Mouse (Mus musculus): ENCODE results near the gene Pipox.

Pipox gene

DNA sequence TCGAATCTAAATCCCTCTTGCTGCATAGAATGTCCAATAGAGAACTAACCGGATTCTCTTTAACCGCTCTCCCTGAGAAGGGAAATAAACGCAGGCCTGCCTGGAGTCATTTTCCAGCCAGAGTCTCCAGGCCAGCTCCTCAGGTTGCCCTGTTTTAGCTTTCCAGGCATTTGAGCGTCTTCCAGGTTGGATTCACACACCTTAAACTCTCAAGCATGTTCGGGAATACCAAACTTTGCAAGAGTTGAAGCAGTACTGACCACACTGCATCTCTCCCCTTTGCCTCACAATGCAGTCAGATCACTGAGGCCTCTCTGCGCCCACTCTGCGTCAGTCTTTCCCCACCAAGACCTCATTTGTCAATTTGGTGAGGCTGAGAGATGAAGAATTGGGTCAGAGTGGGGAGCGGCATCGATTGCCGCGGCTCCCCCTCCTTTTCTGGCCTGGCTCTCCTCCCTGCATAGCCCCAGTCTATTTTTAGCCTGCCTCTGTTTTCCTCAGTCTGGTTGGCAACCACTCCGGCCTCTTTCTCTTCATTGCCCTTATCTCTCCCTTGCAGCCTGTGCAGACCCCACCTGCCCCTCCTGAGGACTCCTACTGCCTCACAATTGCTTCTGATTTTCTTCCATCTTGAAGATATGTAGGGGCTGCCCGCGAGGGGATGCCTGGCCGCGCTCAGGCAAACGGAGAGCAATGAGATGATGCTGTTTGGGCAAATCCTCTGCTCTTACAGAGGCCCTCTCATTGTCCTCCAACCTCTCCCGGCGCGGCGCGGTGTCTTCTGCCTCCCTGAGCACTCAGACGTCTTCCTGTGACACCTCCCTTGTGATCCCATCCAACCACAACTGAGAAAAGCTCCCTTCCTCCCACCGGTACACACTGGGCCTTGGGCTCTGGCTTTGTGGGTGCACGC lies 17.8 kb downstream of the Pipox start:
- no peak for DNase-seq (ENCODE audit: low spot score)

DNA sequence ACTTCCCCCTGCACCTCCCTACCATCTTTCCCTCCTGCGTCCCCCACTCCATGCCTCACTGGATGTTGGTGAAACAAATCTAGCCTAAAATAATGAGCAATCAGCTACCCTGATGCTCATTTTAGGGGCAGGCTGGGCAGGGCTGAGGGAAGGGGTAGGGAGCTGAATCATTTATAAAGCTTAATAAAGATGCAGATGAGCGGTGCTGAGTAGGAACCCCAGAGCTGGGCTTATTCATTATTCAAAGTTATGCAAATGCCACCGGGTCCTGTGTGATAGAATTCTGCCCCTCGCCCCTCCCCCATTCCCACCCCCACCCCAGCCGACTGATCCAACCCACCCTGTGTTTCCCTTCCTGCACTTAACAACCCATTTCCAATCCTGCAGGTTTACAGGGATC lies 18.6 kb downstream of the Pipox start:
- DNase-seq (ENCODE audit: low spot score), result no peak

DNA sequence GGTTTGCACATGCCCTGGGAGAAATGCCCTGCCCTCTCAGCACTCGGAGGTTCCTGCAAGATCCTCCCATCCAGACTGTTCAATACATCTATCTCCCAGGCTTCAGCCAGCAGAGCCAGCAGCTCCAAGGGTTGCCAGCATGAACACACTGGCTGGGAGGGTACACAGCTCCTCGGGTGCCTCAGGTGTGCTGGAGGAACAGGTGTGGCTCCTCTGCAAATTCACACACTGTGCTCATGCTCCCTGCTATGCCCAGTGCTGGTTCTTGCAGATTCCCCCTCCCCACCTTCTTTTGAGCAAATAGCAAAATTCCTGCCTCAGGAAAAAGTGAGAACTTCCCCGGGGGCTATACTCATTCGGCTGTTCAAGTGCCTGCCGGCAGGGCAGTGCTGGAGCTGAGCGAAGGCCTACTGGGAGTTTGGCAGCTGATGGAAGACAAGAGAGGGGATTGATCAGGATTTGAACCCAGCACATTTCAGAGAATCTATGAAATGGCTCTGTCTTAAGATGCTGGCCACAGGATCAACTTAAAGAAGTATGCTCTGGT lies 19.1 kb downstream of the Pipox start:
- DNase-seq (ENCODE audit: low spot score), result no peak

DNA sequence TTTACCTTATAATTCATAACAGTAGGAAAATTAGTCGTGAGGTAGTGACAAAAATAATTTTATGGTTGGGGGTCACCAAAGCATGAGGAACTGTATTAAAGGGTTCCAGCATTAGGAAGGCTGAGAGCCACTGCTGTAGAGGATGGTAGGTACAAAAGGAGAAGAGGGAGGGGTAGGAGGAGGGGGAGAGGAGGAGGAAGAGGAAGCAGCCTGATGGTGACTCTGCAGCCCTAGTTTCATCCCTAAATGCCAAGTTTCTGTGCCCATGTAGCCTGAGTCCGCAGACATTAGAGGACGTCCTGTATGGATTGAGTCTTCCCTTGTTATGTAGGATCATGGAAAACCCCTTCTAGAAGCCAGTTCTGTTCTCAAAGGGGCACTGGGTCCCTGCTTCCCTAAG lies 20.8 kb downstream of the Pipox start:
- no peak for DNase-seq (ENCODE audit: low spot score)

DNA sequence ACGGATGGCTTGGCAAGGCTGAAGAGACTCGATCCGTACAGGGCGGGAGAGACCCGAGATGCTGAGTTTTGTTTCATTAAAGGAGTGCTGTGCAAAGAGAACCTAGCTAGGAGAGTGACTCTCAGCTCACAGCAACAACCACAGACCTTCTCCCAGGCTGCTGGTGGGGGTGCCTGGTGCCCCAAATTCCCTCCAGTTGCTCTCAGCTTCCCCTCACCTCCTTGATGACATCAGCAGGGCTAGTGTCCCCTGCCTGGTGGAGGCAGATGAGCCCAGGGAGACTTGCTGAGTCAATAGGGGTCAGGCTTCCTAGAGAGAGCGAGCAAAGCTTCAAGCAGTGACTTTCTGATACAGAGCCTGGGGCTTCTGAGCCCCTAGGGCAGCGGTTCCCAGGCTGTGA lies 21.2 kb downstream of the Pipox start:
- no peak for DNase-seq (ENCODE audit: low spot score)

DNA sequence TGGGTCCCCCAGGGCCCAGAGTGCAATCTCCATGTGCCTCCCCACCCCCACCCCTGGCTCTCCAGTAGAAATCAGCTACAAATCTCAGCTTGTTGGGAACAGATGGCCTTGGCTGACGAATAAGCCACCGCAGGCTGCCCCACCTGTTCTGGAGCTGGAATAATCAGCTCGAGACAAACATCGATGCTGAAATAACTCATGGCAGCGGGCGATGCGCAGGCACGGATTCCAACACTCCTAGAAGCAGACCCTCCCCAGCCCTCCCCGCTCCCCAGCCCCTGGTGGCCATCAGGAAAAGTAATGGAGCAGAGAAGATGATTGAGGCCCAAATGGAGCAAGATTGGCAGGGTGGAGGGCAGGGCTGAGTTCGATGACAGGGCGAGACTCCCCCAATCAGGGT lies 21.7 kb downstream of the Pipox start:
- DNase-seq (ENCODE audit: low spot score), result no peak

DNA sequence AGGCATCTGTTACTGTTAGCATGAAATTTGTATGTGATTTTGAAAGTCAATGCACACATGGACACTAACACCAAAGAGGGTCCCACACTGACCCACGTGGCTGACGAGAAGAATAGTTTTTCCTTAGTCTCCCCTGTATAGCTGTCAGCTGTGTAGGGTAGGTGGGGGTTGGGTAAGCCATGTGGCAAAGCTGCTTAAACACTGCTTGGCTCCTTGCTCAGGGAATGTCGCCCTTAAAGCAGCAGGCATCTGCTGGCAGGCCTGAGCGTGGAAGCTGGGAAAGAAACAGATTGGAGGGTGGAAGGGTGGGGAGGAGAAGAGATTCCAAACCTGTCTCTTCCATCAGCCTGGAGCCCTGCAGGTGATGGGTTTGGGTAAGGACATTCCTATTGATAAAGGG lies 22.5 kb downstream of the Pipox start:
- no peak for DNase-seq (ENCODE audit: low spot score)

DNA sequence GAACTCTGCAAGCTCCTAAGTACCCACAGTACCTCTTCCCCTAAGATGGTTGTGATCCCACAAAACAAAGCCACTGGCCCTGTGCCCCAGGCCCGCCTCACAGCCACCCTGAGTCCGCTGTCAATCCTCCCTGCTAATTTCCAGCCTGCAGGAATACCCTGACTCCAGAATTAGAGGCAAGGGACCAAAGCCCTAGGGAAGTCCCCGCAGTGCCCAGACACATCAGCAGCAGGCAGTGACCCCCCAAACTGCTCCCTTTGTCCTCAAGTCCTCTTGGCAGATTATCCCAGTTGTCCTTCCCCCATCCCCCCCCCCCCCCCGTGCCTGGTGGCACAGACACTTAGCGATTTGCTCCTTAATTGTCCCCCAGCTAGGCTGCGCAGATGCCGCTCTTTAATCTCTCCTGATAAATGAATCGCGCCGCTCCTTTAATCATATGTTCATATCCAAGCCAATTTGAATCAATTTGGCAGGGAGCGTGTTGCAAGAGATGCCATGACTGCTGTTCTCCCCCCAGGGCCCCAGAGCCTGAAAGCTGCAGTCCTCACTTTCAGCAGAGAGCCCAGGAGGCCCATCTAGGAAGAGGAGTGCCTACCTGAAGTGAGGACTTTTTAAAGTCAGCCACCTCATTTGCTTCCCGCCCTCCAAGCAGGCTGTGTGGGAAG lies 26.3 kb downstream of the Pipox start:
- DNase-seq (ENCODE audit: low spot score), result no peak

DNA sequence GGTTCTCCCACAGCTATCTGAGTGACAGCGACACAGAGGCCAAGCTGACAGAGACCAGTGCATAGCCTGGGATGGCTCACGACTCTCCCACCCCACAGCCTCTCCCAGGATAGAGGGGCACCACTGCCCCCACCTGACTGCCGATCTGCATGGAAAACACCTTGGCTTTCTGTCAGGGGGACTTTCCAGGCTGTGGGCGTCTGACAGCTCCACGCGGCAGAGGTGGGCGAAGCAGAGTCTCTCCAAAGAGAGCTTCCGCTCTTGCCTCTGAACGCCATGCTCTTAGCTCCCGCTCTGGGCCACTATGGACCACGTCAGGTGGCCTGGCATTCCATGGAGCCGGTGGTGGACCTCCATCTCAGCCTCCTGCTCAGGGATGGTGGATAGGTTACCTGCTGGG lies 29.1 kb downstream of the Pipox start:
- no peak for DNase-seq (ENCODE audit: low spot score)

DNA sequence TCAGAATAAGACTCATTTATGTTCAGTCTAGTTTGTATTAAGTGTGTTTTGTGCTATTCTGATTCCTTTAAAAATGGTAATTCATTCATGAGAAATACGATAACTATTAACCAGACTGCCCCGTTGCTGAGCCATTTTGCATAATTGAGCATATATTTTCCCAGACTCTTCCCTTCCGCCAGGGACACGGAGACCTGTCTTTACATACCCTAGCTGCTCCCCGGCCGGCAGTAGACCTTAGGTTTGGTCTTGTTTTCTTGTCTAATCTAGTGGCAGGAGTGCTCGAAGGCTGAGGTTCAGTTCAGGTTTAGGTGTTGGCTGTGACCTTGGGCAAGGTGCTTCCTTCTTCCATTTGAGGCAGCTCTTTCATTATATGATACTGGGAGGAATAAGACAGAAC lies 31.0 kb downstream of the Pipox start:
- no peak for DNase-seq (ENCODE audit: low spot score)

DNA sequence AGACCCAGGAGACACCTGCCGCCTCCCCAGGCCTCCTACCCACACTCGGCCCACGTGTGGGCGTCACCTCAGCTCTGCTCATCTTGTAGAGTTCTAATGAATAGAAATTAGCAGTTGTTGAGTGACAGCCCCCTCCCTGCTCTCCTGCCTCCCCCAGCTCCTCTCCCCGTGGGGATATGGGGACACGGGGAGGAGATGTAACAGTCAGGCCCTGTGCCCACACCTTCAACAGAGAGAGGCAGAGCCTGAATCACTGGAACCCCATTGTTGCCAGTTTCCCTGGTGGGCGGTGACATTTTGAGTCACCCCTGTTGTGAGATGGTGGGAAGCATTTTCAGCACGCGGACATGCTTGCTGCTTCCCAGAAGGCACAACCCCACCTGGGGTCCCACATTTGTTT lies 32.9 kb downstream of the Pipox start:
- DNase-seq (ENCODE audit: low spot score), result no peak

DNA sequence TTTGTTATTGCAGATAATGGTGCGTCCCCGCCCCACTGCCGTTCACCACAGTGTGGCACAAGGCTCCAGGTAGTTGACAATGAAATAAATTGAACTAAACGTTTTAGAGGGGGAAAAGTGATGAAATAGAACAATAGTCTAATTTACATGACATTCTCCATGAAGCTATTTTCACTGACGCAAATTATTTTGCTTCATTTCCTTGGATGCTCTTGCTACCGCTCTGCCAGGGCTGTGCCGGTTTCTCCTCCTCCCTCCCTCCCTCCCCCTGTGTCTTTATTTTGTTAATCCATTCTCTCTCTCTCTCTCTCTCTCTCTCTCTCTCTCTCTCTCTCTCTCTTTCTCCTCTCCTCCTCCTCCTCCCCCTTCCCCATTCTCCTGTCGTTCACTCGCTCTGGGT lies 35.3 kb downstream of the Pipox start:
- no peak for DNase-seq (ENCODE audit: low spot score)

DNA sequence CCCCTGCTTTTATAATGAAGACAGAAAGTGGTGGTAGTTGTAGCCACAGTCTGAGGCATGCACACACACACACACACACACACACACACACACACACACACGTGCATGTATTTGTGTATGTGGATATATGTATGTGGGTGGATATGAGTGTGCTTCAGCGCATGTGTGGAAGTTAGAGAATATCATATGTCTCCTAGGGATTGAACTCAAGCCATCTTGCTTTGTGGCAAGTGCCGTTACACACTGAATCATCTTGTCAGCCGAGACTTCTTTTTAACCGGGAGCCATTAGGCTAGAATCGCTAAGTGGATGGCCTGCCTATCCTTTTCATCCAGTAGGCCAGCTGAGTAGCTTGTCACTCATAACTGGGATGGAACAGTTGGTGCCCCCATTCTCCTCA lies 36.8 kb downstream of the Pipox start:
- DNase-seq (ENCODE audit: low spot score), result no peak

DNA sequence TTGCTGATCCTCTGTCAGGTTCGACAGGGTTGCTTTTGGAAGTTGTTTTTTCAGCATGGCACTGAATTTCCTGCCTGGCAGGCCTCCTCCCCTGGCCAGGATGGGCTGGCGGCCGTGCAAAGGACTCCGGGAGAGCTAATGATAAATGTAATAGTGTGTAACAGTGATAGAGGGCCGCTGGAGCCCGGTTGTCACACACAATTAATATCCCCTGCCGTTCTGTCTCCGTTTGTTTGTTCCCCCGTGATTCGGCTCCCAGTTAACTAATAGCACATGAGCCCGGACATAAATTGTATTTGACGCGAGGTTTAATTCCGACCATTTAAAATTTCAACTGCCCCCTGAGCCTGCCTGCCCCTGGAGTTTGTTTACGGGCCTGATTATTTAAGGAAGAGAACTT lies 38.5 kb downstream of the Pipox start:
- DNase-seq (ENCODE audit: low spot score), result no peak

DNA sequence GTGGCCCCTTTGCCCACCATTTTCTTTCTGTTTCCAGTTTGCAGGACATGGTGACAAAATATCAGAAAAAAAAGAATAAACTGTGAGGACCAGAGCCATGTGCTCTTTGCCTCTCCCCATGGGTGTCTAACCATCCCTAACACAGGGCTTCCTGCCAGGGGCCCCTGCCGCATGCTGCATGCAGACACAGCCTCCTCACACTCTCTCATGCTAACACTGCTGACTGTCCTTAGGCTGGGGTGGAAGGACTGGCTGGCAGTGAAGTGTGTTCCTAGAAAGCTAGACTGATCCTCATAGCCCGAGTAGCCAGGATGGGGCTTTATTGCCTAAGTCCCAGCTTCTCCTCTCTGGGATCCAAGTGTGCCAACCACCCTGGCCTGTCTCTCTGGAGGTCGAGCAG lies 39.3 kb downstream of the Pipox start:
- DNase-seq (ENCODE audit: low spot score), result no peak

DNA sequence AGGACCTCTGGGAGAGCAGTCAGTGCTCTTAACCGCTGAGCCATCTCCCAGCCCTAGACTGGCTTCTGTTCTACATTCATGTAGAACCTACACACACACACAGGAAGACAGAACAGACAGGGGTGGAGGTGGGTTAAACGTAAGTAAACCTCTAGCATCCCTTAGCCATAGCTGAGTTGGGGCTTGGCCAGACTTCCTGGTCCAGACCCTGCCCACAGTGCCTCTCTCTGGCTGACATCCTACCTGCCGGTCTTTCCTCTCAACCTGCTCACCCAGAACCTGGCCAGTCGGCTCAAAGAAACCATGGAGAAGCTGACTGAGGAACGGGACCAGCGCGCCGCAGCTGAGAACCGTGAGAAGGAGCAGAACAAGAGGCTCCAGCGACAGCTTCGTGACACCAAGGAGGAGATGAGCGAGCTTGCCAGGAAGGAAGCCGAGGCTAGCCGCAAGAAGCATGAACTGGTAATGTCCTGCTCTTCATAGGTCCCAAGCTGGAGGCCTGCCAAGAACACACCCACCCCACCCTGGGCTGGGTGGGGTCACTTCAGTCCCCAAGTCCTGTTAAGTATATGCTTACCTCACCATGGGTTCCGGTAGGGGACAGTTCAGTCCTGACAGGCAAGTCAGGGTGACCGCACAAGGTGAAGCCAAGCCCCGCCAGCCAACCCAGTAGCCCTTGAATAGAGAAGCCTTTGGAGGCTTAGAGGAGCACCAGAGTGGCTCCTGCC lies 40.8 kb downstream of the Pipox start:
- no peak for DNase-seq (ENCODE audit: low spot score)

DNA sequence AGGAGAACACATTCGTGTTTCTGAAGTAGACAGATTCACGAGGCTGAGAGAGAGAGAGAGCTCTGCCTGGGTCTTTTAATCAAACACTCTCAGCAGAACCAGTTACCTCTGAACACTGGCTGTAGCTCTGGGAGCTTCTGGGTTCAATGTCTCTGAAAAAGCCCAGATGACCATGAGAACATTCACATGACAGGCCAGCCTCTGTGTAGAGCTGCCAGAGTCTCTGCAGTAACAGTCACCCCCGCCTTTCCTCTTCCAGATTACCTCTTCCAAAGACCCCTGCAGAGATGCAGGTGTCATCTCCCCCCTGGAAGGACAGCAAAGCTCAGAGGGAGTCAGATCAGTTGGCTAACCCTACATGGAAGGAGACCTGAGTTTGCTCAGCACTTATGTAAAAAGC lies 41.7 kb downstream of the Pipox start:
- no peak for DNase-seq (ENCODE audit: low spot score)

DNA sequence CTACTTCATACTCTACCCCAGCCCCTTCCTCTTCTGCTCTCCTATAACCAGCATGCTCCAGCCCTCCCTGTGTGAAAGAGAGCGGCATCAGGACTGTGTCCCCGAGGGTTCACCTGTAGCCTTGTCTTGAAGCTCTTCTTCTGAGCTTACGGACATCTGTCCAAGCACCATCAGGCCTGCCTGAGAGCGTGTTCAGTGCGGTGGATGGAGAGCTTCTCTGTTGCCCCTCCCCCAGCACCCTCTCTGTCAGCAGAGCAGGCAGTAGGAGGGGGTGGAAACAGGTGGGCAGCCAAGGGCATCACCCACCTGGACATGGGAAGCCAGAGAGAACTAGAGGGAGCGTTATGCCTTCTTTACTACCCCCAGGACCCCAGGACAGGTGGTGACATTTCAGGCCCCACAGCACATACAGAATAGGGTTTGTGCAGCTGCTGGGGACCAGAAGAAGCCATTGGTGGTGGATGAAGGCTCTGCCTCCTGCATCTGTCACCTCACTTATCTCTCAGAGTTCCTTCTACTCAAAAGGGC lies 42.3 kb downstream of the Pipox start:
- DNase-seq (ENCODE audit: low spot score), result no peak

DNA sequence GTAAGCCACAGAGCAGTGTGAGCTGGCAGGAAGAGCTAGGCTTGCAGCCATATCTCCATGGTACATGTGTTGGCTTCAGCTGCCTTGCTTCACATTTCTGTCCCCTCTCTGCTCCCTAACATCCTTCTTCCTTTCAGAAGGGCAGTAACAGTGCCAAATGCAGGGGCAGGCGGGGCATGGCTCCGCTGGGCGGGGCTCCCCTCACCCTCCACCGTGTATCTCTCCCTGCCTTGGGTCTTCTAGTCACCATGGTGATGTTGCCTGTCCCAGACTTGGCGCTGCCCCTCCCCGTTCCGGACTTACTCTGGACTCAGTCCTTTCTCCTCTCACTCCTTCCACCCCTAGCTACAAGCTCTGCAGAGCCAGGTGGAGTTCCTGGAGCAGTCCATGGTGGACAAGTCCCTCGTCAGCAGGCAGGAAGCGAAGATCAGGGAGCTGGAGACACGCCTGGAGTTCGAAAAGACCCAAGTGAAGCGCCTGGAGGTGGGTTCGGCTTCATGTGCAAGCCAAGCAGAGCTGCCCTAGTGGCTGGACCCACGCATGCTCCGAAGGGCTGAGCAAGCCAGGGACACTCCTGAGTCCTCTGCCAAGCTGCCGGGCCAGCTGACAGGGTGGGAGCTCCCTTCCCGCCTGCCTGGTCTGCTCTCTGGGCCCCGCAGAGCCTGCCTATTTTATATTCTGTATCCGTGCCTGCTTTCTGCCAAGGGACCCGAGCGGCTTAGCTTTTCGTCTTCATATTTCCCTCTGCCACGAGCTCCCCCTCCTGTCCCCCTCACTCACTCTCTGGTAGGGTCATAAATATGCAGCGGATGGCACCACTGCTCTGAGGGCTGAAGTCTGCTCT lies 43.3 kb downstream of the Pipox start:
- DNase-seq (ENCODE audit: low spot score), result no peak

DNA sequence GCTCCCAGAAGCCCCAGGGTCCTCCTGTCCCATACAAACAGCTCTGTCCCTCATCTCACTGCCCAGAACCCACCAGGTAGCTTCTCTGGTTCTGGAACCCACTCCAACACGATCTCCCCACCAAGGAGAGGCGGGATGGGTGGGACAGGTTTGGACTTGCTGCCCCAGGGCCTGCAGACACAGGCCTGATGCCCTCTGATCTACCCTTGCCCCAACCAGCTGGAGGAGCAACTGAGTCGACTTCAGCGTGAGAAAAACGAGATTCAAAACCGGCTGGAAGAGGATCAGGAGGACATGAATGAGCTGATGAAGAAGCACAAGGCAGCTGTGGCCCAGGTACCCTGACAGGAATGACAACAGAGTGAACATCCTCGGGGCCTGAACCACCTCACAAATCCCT lies 44.7 kb downstream of the Pipox start:
- DNase-seq (ENCODE audit: low spot score), result no peak

DNA sequence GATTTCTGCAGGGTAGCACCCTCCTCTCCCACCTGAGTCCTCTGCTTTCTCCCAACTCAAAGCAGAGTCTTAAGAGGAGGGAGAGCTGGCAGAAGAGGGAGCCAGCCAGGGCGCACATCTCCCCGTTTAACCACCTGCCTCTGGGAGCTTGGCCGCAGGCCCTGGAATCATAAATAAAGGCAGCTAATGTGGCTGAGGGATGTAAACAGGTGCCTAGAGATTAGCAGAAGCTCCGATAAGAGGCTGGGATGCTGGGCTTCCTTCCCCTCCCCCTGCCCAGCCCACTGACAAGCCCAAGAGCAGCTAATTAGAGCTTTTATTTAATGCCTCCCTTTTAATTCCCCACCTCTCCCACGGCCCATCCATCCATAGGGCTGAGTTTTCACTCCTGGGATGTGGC lies 45.8 kb downstream of the Pipox start:
- peak; percentile 33 for DNase-seq (ENCODE audit: low spot score)
